ENCODE assay signal across 16 mouse cellular contexts in the genomic region with DNA sequence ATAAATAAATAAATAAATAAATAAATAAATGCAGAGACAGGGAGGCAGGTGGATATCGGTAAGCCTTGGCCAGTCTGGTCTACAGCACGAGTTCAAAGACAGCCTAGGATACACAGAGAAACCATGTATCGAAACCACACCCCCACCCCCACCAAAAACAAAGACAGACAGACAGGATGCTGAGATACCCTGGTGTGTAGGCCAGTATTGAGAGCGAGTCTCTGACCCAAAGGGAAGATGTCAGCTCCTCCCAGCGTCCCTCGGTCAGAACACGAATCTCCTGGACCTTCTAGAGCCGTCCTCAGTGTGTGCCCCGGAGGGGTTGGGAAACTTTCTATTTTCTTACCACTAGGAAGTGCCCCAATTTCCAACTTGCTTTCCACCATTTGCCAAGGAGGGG.
"Had no signal": no experiment of that assay in that cellular context is flagged by ENCODE, and none has a peak within 500 bp of the region (broad histone marks: within the 10 kb centered on the region; RNA-seq: fewer than 3 reads in every experiment).

No protein-coding gene starts in this region.

- H3K4me2 ChIP-seq: liver, embryonic 13.5 days; liver, embryonic 15.5 days; lung, embryonic 15.5 days; midbrain, embryonic 12.5 days; midbrain, embryonic 15.5 days; neural tube, embryonic 12.5 days had no signal

- H3K9ac ChIP-seq: liver, embryonic 13.5 days; liver, embryonic 15.5 days; liver, postnatal 0 days; lung, embryonic 15.5 days; midbrain, embryonic 12.5 days; midbrain, embryonic 15.5 days; neural tube, embryonic 12.5 days had no signal

- H3K27ac ChIP-seq: liver, embryonic 13.5 days; liver, embryonic 15.5 days; lung, embryonic 15.5 days; macrophage; midbrain, embryonic 12.5 days; midbrain, embryonic 15.5 days; neural tube, embryonic 12.5 days had no signal

- ATAC-seq: liver, postnatal 0 days; lung, postnatal 0 days; midbrain, embryonic 15.5 days had no signal

- H3K4me1 ChIP-seq: lung, embryonic 15.5 days; midbrain, embryonic 15.5 days; neural tube, embryonic 12.5 days had no signal

- H3K9me3 ChIP-seq: liver, embryonic 13.5 days; liver, embryonic 15.5 days; lung, embryonic 15.5 days; megakaryocyte, embryonic 14.5 days; midbrain, embryonic 12.5 days; midbrain, embryonic 15.5 days; neural tube, embryonic 12.5 days had no signal

- H3K36me3 ChIP-seq: midbrain, embryonic 12.5 days; midbrain, embryonic 15.5 days had no signal

- DNase-seq: liver, embryonic 13.5 days; lung, adult 2 months; lung, postnatal 14 days; lung, postnatal 36 days; right cerebral cortex, postnatal 14 days; thymus, adult 2 months; thymus, postnatal 36 days had no signal

- H3K4me3 ChIP-seq: liver, embryonic 13.5 days; liver, embryonic 15.5 days; lung, embryonic 15.5 days; megakaryocyte, embryonic 14.5 days; midbrain, embryonic 12.5 days; midbrain, embryonic 15.5 days; neural tube, embryonic 12.5 days had no signal

- H3K27me3 ChIP-seq: liver, embryonic 13.5 days; liver, embryonic 15.5 days; lung, embryonic 15.5 days; megakaryocyte, embryonic 14.5 days; midbrain, embryonic 12.5 days; midbrain, embryonic 15.5 days; neural tube, embryonic 12.5 days had no signal
